Mouse (Mus musculus) liver, postnatal 0 days (tissue): ENCODE measurements around the gene Zfp871.

Experiments used
- CTCF ChIP-seq: sonication (generic); IDR thresholded peaks from 2 replicates; pipeline ENCODE4 v1.5.1; 2016; ENCODE audit warnings: antibody characterized with exemption, low read depth
- EP300 ChIP-seq: IDR thresholded peaks from 2 replicates; pipeline ENCODE4 v1.6.1; 2016; ENCODE audit warnings: antibody characterized with exemption, low read depth, mild to moderate bottlenecking

DNA sequence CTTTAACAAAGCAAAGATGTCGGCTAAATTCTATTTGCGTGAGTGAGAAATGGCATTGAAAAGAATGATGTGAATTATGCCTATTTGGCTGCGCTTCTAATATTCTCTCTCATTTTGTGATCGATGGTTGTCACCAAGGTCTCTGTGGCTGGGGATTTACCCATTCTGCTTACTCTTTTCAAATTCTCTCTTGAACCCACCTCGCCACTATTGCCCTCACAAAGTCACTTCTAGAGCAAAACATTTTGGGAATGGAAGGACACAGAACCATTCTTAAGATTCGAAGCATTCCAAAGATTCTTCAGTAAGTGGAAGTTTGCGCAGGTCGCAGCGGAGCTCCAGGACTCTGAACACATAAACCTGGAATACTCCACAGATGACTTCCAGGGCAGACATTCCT is 489 bp upstream of the Zfp871 start:
- no peak for TF ChIP-seq CTCF
- TF ChIP-seq EP300 = no peak
